Mouse (Mus musculus) testis, adult 2 months (tissue): ENCODE measurements around the gene Clic6. TPM values are rescaled to one million over a fixed set of nuclear protein-coding genes. Genes with fewer than 3 reads are reported as not detected.
A peak's percentile ranks its signal among the peaks of the same experiment; 100 is the strongest.

ENCODE experiments used
- H3K27ac ChIP-seq: fragments of 200-500 bp; 2 replicates; pipeline ENCODE4 v1.5.1; 2012; ENCODE audit warnings: low read depth, low read length; ENCODE audit not compliant: control insufficient read depth, insufficient read depth
- H3K27me3 ChIP-seq: fragments of 200-500 bp; 2 replicates; pipeline ENCODE4 v1.6.1; 2012; ENCODE audit warnings: mild to moderate bottlenecking, low read length, moderate library complexity; ENCODE audit not compliant: control insufficient read depth, insufficient read depth
- H3K36me3 ChIP-seq: fragments of 200-500 bp; 2 replicates; pipeline ENCODE4 v1.6.1; 2012; ENCODE audit warnings: mild to moderate bottlenecking, low read length; ENCODE audit not compliant: control insufficient read depth, insufficient read depth
- H3K4me1 ChIP-seq: fragments of 200-500 bp; 2 replicates; pipeline ENCODE4 v1.6.1; 2012; ENCODE audit warnings: low read length; ENCODE audit not compliant: control insufficient read depth, insufficient read depth
- H3K4me3 ChIP-seq: fragments of 200-500 bp; 2 replicates; pipeline ENCODE4 v1.5.1; 2012; ENCODE audit warnings: low read depth, mild to moderate bottlenecking, low read length, moderate library complexity, mixed read lengths; ENCODE audit not compliant: control insufficient read depth
- CTCF ChIP-seq: fragments of 200-500 bp; IDR thresholded peaks from 2 replicates; pipeline ENCODE4 v1.5.1; 2012; ENCODE audit warnings: low read depth, mild to moderate bottlenecking, inconsistent platforms, low read length, moderate library complexity; ENCODE audit not compliant: control insufficient read depth, insufficient read depth, insufficient replicate concordance
- POLR2A ChIP-seq: fragments of 200-500 bp; IDR thresholded peaks from 2 replicates; pipeline ENCODE4 v1.6.1; 2012; ENCODE audit warnings: low read depth, mild to moderate bottlenecking, inconsistent platforms, low read length, moderate library complexity; ENCODE audit not compliant: control insufficient read depth
- polyA plus RNA-seq: library from polyadenylated mRNA; depleted of rRNA; stranded (reverse); fragments of >200 nt; gene quantifications from 2 replicates; pipeline ENCODE4 v1.2.3, GENCODE M21; 2012; rRNA removed

The Clic6 gene
- polyA plus RNA-seq, 1 experiment: 1.1 TPM

DNA sequence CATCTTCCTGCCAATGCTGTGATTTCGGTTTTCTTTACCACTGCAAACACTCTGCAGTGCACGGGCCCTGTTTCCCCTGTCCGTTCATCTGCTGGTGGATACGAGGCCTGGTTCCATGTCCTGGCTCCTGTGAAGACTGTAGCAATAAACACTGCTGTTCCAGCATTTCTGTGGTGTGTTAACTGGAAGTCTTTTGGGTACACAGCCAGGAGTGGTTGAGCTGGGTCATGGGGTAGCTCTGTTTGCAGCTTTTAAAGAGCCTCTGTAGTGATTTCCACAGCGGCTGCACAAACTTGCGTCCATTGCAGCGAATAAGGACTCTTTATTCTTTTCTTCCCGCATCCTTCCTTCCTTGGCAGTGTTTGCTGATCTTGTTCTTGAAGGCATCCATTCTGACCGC, 91.8 kb downstream of the Clic6 start:
- Histone ChIP-seq H3K4me3 (no peak overlapping the region), H3K4me1 (peaks cover 2% of the 10 kb centered on the region; the same call in 1 of the 2 replicates), H3K27me3 (no peaks in the 10 kb centered on the region), H3K27ac (no peak overlapping the region), H3K36me3 (no peaks in the 10 kb centered on the region)
- TF ChIP-seq CTCF: no peak
- TF ChIP-seq POLR2A: no peak

DNA sequence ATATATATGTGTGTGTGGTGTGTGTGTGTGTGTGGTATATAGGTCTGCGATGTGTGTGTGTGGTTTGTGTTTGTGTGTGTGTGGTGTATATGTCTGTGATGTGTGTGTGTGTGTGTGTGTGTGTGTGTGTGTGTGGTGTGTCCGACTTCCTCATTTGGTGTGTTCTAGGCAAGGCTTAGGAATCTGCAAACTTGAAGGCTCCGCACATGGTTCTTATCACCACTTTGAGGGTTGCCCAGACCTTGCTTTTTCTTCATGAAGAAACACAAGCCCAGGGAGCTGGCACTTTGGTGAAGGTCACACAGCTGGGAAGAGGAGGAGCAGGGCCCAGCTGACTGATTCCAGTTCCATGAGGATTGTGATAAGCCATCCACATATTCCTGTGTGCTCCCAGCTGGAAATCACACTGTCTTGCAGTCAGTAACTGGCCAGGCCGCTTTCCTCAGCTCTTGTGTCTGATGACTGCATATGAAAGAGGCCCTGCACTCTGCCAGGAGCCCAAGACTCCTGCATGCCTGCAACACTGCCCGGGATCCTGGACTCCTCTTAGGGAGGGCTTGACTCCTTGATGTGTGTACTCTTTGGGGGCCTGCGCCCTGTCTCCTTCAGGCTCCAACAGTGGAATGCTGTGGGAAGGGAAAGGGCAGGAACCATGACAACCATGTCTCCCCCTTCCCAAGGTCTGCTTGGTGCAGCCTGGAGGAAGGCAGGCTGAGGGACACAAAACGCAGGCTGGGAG, 93.5 kb downstream of the Clic6 start:
- H3K36me3 ChIP-seq: no peaks in the 10 kb centered on the region
- no peaks in the 10 kb centered on the region for H3K27me3 ChIP-seq
- TF ChIP-seq POLR2A (no peak), CTCF (no peak)
- no peak overlapping the region for H3K4me3 ChIP-seq
- H3K27ac ChIP-seq: 0 out of 2 replicates have a peak overlapping the region, but pooled peaks have one; percentile 38
- H3K4me1 ChIP-seq: peaks cover 2% of the 10 kb centered on the region; the same call in 1 of the 2 replicates

DNA sequence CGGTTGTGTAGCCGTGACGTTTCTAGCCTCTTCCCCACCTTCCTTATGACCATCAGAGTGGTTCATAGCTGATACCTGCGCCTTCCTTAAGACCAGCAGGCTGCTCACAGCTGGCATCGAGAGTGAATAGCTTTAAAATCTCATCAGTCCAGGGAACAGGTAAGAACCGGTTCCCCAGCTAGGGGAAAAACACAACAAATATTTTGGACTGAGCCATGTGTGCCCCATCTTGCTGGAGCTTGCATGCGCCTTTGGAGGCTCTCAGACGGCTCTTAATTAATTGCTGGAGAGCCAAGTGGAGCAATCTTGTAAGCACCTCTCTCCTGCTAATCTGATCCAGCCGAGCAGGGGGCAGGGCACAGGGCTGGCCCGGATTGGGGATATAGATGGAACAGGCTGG, 95.4 kb downstream of the Clic6 start:
- H3K4me1 ChIP-seq: peaks cover 2% of the 10 kb centered on the region; the same call in 1 of the 2 replicates

DNA sequence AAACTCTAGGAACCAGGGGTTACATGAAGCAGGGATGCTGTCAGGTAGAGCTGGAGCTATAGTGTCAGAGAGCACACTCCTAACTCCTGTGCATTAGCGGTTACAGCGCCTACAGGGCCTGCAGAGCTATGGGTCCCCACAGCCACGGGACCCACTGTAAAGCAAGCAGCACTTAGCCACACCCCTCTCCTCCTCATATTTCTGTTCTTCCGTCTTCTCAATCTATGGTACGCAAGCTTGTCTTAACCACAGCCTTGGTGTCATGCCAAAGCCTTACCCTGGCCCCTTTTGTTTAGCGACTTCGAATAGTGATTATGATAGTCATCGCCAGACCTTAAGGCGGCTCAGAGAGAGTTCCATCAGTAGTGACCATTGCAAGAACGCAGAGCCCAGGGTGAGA, 96.2 kb downstream of the Clic6 start:
- H3K36me3 ChIP-seq: no peaks in the 10 kb centered on the region
- TF ChIP-seq CTCF (no peak), POLR2A (no peak)
- no peak overlapping the region for H3K4me3 ChIP-seq
- peaks cover 2% of the 10 kb centered on the region; the same call in 1 of the 2 replicates for H3K4me1 ChIP-seq
- H3K27me3 ChIP-seq: no peaks in the 10 kb centered on the region
- no peak overlapping the region for H3K27ac ChIP-seq

More for the DNA sequence above, 95.4 kb downstream of the Clic6 start:
- TF ChIP-seq CTCF (no peak), POLR2A (no peak)
- H3K27me3 ChIP-seq: no peaks in the 10 kb centered on the region
- no peak overlapping the region for H3K27ac ChIP-seq
- H3K4me3 ChIP-seq: no peak overlapping the region
- H3K36me3 ChIP-seq: no peaks in the 10 kb centered on the region

DNA sequence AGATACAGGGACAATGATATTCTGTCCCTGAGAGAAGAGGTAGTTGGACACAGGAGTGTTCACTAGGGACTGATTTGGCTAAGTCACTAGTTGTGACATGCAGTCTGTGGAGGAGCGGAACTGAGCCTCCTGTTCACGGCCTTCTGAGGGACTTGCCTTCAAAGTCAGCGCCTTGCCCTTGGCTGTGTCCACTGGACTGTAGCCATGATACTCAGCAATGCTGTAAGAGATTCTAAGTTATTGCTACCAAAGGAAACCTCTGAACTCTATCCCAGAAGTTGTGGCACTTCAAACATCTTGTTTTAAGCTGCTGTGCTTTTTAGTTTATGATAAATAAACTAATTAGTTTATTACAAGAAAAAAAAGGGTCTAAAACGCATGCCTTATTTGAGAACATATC, 102.3 kb downstream of the Clic6 start:
- H3K4me1 ChIP-seq: no peaks in the 10 kb centered on the region
- no peak for TF ChIP-seq CTCF
- TF ChIP-seq POLR2A: no peak
- H3K36me3 ChIP-seq: no peaks in the 10 kb centered on the region
- no peak overlapping the region for H3K27ac ChIP-seq
- no peak overlapping the region for H3K4me3 ChIP-seq
- no peaks in the 10 kb centered on the region for H3K27me3 ChIP-seq

Other genes with a start within 250 kb of the Clic6 start
- 0.11 and 0.16 TPM in 2 replicates for gene Kcne2, start 193.3 kb upstream of the Clic6 start, polyA plus RNA-seq
- 4.7 and 7.7 TPM in 2 replicates for gene Smim11, start 184.4 kb upstream of the Clic6 start, polyA plus RNA-seq
- gene Fam243, start 164.3 kb upstream of the Clic6 start, polyA plus RNA-seq: 102 and 108 TPM in 2 replicates
- gene Kcne1, start 126.3 kb upstream of the Clic6 start, polyA plus RNA-seq: 0.32 and 0.49 TPM in 2 replicates
- 10.0 and 11.6 TPM in 2 replicates for gene Rcan1, start 14.9 kb upstream of the Clic6 start, polyA plus RNA-seq